Mouse (Mus musculus) ES-CJ7 (cell line): ENCODE measurements at regions not wholly inside any gene's neighbourhood (a gene's known extent, or its start where the extent isn't known, plus 50 kb on each side); places are given as distances from the start of the nearest gene placed in this dataset.
"Not testable (repeated sequence)": the region's sequence is repeated elsewhere in the genome, so short reads cannot be mapped to it uniquely, and the experiment has no call there.

ENCODE experiments used
- DNase-seq: peaks from one replicate; pipeline ENCODE4 v3.0.0; 2011; ENCODE audit warnings: low read depth, low spot score

- DNase-seq, result no peak
These were observed 338.4 kb upstream of the Gpc6 start for GRCm38 (mm10) chr14:116586742-116587141.

- DNase-seq, result no peak
These were observed 335.6 kb upstream of the Gpc6 start for GRCm38 (mm10) chr14:116589529-116589928.

GRCm38 (mm10) chr14:116590111-116590510 lies 335.0 kb upstream of the Gpc6 start:
- no peak for DNase-seq

GRCm38 (mm10) chr14:116608130-116608529 lies 317.0 kb upstream of the Gpc6 start:
- no peak for DNase-seq

- DNase-seq, result no peak
These were observed 313.9 kb upstream of the Gpc6 start for GRCm38 (mm10) chr14:116611210-116611609.

- DNase-seq, result no peak
These were observed 292.9 kb upstream of the Gpc6 start for GRCm38 (mm10) chr14:116632181-116632580.

GRCm38 (mm10) chr14:116642091-116642490 lies 283.0 kb upstream of the Gpc6 start:
- no peak for DNase-seq

GRCm38 (mm10) chr14:116651897-116652296 lies 273.2 kb upstream of the Gpc6 start:
- peak; percentile 6 for DNase-seq

- no peak for DNase-seq
These were observed 241.2 kb upstream of the Gpc6 start for GRCm38 (mm10) chr14:116683909-116684308.

- no peak for DNase-seq
These were observed 227.4 kb upstream of the Gpc6 start for GRCm38 (mm10) chr14:116697675-116698074.

GRCm38 (mm10) chr14:116698437-116698836 lies 226.7 kb upstream of the Gpc6 start:
- DNase-seq, result no peak

GRCm38 (mm10) chr14:116734596-116734995 lies 190.5 kb upstream of the Gpc6 start:
- not testable (repeated sequence) for DNase-seq

GRCm38 (mm10) chr14:116754438-116755157 lies 170.5 kb upstream of the Gpc6 start:
- no peak for DNase-seq

- DNase-seq, result no peak
These were observed 163.7 kb upstream of the Gpc6 start for GRCm38 (mm10) chr14:116761429-116761828.

- DNase-seq, result no peak
These were observed 154.0 kb upstream of the Gpc6 start for GRCm38 (mm10) chr14:116771120-116771519.

- no peak for DNase-seq
These were observed 153.4 kb upstream of the Gpc6 start for GRCm38 (mm10) chr14:116771671-116772070.

GRCm38 (mm10) chr14:116779661-116780060 lies 145.5 kb upstream of the Gpc6 start:
- no peak for DNase-seq

GRCm38 (mm10) chr14:116783840-116784239 lies 141.3 kb upstream of the Gpc6 start:
- no peak for DNase-seq

- DNase-seq, result no peak
These were observed 118.6 kb upstream of the Gpc6 start for GRCm38 (mm10) chr14:116806504-116806903.

- DNase-seq, result no peak
These were observed 116.5 kb upstream of the Gpc6 start for GRCm38 (mm10) chr14:116808581-116808980.

- no peak for DNase-seq
These were observed 114.3 kb upstream of the Gpc6 start for GRCm38 (mm10) chr14:116810661-116811345.

- DNase-seq, result peak; percentile 6
These were observed 87.9 kb upstream of the Gpc6 start for GRCm38 (mm10) chr14:116837235-116837634.

- DNase-seq, result peak; percentile 77
These were observed 55.7 kb upstream of the Gpc6 start for GRCm38 (mm10) chr14:116869437-116869836.
